Mouse (Mus musculus): ENCODE measurements at regions not wholly inside any gene's neighbourhood (a gene's known extent, or its start where the extent isn't known, plus 50 kb on each side); places are given as distances from the start of the nearest gene placed in this dataset.

- TF ChIP-seq POLR2A (IDR thresholded peaks at IDR 0.05; ENCODE audit: insufficient read length, low read depth) = no peak
- no peak for TF ChIP-seq POLR2AphosphoS2 (IDR thresholded peaks at IDR 0.05; ENCODE audit: insufficient read length, low read depth)
- TF ChIP-seq MYOG (IDR thresholded peaks at IDR 0.05; ENCODE audit: control insufficient read depth in 1 of 3, insufficient read depth in 1 of 3, insufficient read length in 2 of 3, low read depth in 2 of 3) = peak; percentile 68 to 94 (median 78)
- no peak for TF ChIP-seq MAX (IDR thresholded peaks at IDR 0.05; ENCODE audit: low read depth)
- TF ChIP-seq MYOD1 (IDR thresholded peaks at IDR 0.05; ENCODE audit: control insufficient read depth in 1 of 3, insufficient read length in 2 of 3, low read depth in 2 of 3) = peak; percentile 40 to 97 (median 82)
- peak; percentile 62 for TF ChIP-seq TCF12 (IDR thresholded peaks at IDR 0.05; ENCODE audit: insufficient read depth, poor library complexity, severe bottlenecking)
Measured at GRCm38 (mm10) chr16:92948494-92948893, 122.5 kb upstream of the Runx1 start.
